Mouse (Mus musculus) limb, embryonic 14.5 days (tissue): ENCODE data around the gene Wwox. TPM values are rescaled to one million over a fixed set of nuclear protein-coding genes. Genes with fewer than 3 reads are reported as not detected.
A peak's percentile ranks its signal among the peaks of the same experiment; 100 is the strongest.

Experiments used
- ATAC-seq: fragments of 200-750 bp; cut with Nextera tagmentation; 2 replicates; pipeline ENCODE4 v1.8.0; 2017; ENCODE audit warnings: low read depth, moderate number of reproducible peaks, moderate TSS enrichment; ENCODE audit not compliant: low FRiP score
- DNase-seq: peaks from one replicate; pipeline ENCODE4 v3.0.0-alpha.2; 2015; ENCODE audit warnings: low spot score
- H3K27ac ChIP-seq: fragments of 300-500 bp; sonication (generic); replicated peaks from 2 replicates; pipeline ENCODE4 v1.5.1; 2014; ENCODE audit warnings: low read depth, mild to moderate bottlenecking, low read length, moderate library complexity, mixed read lengths
- H3K27me3 ChIP-seq: fragments of 300-500 bp; sonication (generic); 2 replicates; pipeline ENCODE4 v1.6.1; 2014; ENCODE audit warnings: low read length, mixed read lengths; ENCODE audit not compliant: control insufficient read depth, insufficient read depth
- H3K36me3 ChIP-seq: fragments of 300-500 bp; sonication (generic); 2 replicates; pipeline ENCODE4 v1.6.1; 2014; ENCODE audit warnings: mild to moderate bottlenecking, low read length, moderate library complexity, mixed read lengths; ENCODE audit not compliant: control insufficient read depth, insufficient read depth
- H3K4me1 ChIP-seq: fragments of 300-500 bp; sonication (generic); 2 replicates; pipeline ENCODE4 v1.6.1; 2014; ENCODE audit warnings: antibody characterized with exemption, low read length, mixed read lengths; ENCODE audit not compliant: control insufficient read depth, insufficient read depth
- H3K4me2 ChIP-seq: fragments of 300-500 bp; sonication (generic); replicated peaks from 2 replicates; pipeline ENCODE4 v1.6.1; 2014; ENCODE audit warnings: low read depth, mild to moderate bottlenecking, low read length, moderate library complexity; ENCODE audit not compliant: severe bottlenecking
- H3K4me3 ChIP-seq: fragments of 300-500 bp; sonication (generic); replicated peaks from 2 replicates; pipeline ENCODE4 v1.5.1; 2014; ENCODE audit warnings: low read length
- H3K9ac ChIP-seq: fragments of 300-500 bp; sonication (generic); 2 replicates; pipeline ENCODE4 v1.6.1; 2014; ENCODE audit warnings: mild to moderate bottlenecking, low read depth, low read length, moderate library complexity; ENCODE audit not compliant: severe bottlenecking
- H3K9me3 ChIP-seq: fragments of 300-500 bp; sonication (generic); 2 replicates; pipeline ENCODE4 v1.6.1; 2016; ENCODE audit warnings: low read length; ENCODE audit not compliant: control insufficient read depth
- POLR2A ChIP-seq: fragments of 200-500 bp; IDR thresholded peaks from 2 replicates; pipeline ENCODE4 v1.8.0; 2012; ENCODE audit warnings: inconsistent platforms, mild to moderate bottlenecking, moderate library complexity, borderline replicate concordance; ENCODE audit not compliant: insufficient read depth, insufficient read length; ENCODE audit errors: extremely low read depth
- WGBS: fragments of 180-500 bp; shearing (Covaris S2); extraction: QIAGEN DNeasy Blood & Tissue Kit; methylation state at CpG from one replicate; pipeline ENCODE4 v1.1.7; 2014; 5-methylcytosine and 5-hydroxymethylcytosine counted together
- polyA plus RNA-seq, 2 experiments: library from polyadenylated mRNA; depleted of rRNA in 1 of 2; stranded (reverse) in 1 of 2; unstranded in 1 of 2; fragments of >200 nt; fragmentation: Nextera tagmentation in 1 of 2; extraction: Ambion mirVana in 1 of 2; gene quantifications; 2 replicates each; pipeline versions ENCODE4 v1.2.1 to v1.2.3; 2012 to 2014

Gene Wwox
- polyA plus RNA-seq, 2 experiments, result 8.6 to 9.4 TPM

- ATAC-seq, result no peak
- TF ChIP-seq POLR2A, result no peak
- no peak overlapping the region for H3K27ac ChIP-seq
- H3K4me1 ChIP-seq, result peaks cover 22% of the 10 kb centered on the region
- DNase-seq, result peak; percentile 55
- no peaks in the 10 kb centered on the region for H3K36me3 ChIP-seq
- H3K27me3 ChIP-seq, result peaks cover 37% of the 10 kb centered on the region
- 55% methylated on average over 13 of the region's 13 CpGs for WGBS
- no peak overlapping the region for H3K4me3 ChIP-seq
- no peaks in the 10 kb centered on the region for H3K9me3 ChIP-seq
- no peak overlapping the region for H3K9ac ChIP-seq
- H3K4me2 ChIP-seq, result no peak overlapping the region
Measured at GRCm38 (mm10) chr8:115255550-115255949, 816.1 kb downstream of the Wwox start.

DNA sequence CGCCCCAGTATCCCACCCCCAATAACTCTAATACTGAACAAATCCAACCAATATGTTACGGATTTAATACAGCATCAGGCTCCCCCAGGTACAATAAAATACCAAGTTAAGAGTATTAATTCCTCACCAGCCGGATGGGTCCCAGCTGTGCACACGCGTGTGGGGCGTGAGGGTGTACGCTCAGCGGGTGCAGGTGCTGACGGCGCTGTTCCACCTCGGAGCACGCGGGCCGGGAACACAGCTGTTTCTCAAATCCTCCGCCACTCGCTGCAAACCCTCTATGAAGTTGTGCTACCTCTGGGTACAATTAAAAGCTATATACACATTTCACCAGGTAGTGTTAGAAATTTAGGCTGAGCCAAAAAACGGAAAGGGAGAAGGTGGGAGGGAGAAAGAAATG lies 818.0 kb downstream of the Wwox start:
- WGBS, result 24% methylated on average over 17 of the region's 17 CpGs

GRCm38 (mm10) chr8:115259806-115260205 lies 820.4 kb downstream of the Wwox start:
- no peak overlapping the region for H3K4me2 ChIP-seq
- peaks cover 34% of the 10 kb centered on the region for H3K27me3 ChIP-seq
- no peak for TF ChIP-seq POLR2A
- no peaks in the 10 kb centered on the region for H3K36me3 ChIP-seq
- H3K4me3 ChIP-seq, result no peak overlapping the region
- no peaks in the 10 kb centered on the region for H3K9me3 ChIP-seq
- ATAC-seq (no peak), DNase-seq (no peak)
- WGBS, result 39% methylated on average over 12 of the region's 12 CpGs
- no peak overlapping the region for H3K9ac ChIP-seq
- H3K27ac ChIP-seq, result no peak overlapping the region
- H3K4me1 ChIP-seq, result peaks cover 22% of the 10 kb centered on the region

More for the DNA sequence above, 818.0 kb downstream of the Wwox start:
- DNase-seq, result peak; percentile 69
- no peak for TF ChIP-seq POLR2A
- Histone ChIP-seq H3K27ac (no peak overlapping the region), H3K9me3 (no peaks in the 10 kb centered on the region), H3K4me3 (no peak overlapping the region), H3K9ac (no peak overlapping the region), H3K27me3 (peaks cover 37% of the 10 kb centered on the region), H3K4me1 (peaks cover 22% of the 10 kb centered on the region), H3K4me2 (no peak overlapping the region), H3K36me3 (no peaks in the 10 kb centered on the region)
- peak; percentile 89 for ATAC-seq

DNA sequence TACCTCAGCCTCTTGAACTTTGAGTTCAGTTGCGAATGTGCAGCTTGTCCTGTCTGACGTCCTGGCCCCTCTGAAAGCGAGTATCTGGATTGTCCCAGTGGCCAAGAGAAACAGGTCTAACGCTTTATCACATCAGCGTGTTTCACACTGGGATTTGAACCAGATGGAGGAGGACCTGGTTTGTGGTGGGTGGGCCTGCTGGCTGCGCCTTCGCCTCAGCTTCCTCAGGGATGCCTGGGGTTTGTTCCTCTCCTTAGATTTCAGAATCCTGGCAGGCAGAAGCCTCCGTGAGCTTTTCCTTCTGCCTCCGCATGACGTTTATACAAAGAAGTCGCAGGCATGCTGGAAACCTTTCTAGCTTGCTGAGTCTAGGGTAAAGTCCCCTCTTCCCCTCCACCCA lies 827.7 kb downstream of the Wwox start:
- no peak overlapping the region for H3K9ac ChIP-seq
- no peak overlapping the region for H3K4me2 ChIP-seq
- no peak overlapping the region for H3K27ac ChIP-seq
- ATAC-seq, result no peak
- H3K4me3 ChIP-seq, result no peak overlapping the region
- H3K9me3 ChIP-seq, result no peaks in the 10 kb centered on the region
- no peaks in the 10 kb centered on the region for H3K36me3 ChIP-seq
- DNase-seq, result peak; percentile 27
- H3K4me1 ChIP-seq, result peaks cover 14% of the 10 kb centered on the region
- 50% methylated on average over 11 of the region's 11 CpGs for WGBS
- TF ChIP-seq POLR2A, result no peak
- H3K27me3 ChIP-seq, result 0 out of 2 replicates have a peak, but pooled peaks cover 3% of the 10 kb centered on the region

- TF ChIP-seq POLR2A, result no peak
- no peaks in the 10 kb centered on the region for H3K9me3 ChIP-seq
- ATAC-seq, result no peak
- H3K4me2 ChIP-seq, result no peak overlapping the region
- H3K9ac ChIP-seq, result no peak overlapping the region
- 43% methylated on average over 4 of the region's 4 CpGs for WGBS
- H3K4me3 ChIP-seq, result no peak overlapping the region
- peaks cover 17% of the 10 kb centered on the region for H3K4me1 ChIP-seq
- 0 out of 2 replicates have a peak, but pooled peaks cover 2% of the 10 kb centered on the region for H3K27me3 ChIP-seq
- H3K27ac ChIP-seq, result no peak overlapping the region
- no peaks in the 10 kb centered on the region for H3K36me3 ChIP-seq
- no peak for DNase-seq
Measured at GRCm38 (mm10) chr8:115269601-115270000, 830.1 kb downstream of the Wwox start.

DNA sequence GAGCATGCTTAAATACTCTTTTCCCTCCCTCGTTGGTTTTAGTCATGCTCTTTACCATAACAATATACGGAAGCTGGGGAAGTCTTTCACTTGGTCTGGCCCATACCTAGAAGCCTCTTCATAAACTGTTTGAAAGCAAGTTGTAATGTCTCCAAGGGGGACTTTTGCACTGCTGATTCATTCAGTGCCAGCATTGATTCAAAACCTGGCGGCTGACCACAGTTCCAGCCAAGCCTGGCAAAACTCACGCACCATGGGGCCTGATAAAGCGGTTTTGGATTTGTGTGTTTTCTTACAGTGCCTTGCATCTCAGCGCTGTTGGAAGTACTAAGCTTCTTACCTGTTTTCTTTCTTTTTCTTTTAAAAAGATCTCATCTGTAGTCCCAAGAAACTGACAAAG lies 834.5 kb downstream of the Wwox start:
- DNase-seq, result no peak

More for the DNA sequence above, 834.5 kb downstream of the Wwox start:
- no peaks in the 10 kb centered on the region for H3K36me3 ChIP-seq
- TF ChIP-seq POLR2A, result no peak
- H3K4me1 ChIP-seq, result peaks cover 17% of the 10 kb centered on the region
- no peak overlapping the region for H3K4me2 ChIP-seq
- no peak overlapping the region for H3K27ac ChIP-seq
- H3K9me3 ChIP-seq, result no peaks in the 10 kb centered on the region
- WGBS, result 71% methylated on average over 6 of the region's 6 CpGs
- H3K4me3 ChIP-seq, result no peak overlapping the region
- H3K9ac ChIP-seq, result no peak overlapping the region
- ATAC-seq, result no peak
- 0 out of 2 replicates have a peak, but pooled peaks cover 7% of the 10 kb centered on the region for H3K27me3 ChIP-seq
